Mouse (Mus musculus): ENCODE results near the gene Rtkn.

DNA sequence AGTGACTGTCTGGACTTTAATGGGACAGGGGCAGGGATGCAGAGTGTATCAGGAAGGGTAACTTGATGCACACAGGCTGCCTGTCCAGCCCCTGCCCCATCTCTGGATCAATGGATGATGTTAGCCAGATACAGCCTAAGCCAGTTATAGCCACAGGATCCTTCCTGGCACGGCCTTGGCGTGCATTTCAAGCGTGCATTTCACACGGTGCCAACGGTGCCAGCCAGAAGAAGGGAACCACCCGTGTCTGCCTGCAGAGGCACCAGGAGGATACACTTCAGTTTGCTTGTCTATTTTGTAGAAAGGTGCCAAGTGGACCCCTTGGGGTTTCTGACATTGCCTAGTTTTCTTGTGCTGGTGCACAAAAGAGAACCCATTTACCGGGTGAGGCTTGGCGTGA, 4.8 kb downstream of the Rtkn start:
- TF ChIP-seq EP300 (IDR thresholded peaks at IDR 0.05; ENCODE audit: low read depth): no peak
- no peak for TF ChIP-seq CTCF (IDR thresholded peaks at IDR 0.05; ENCODE audit: low read depth)

All from liver, embryonic 14.5 days (tissue).